Mouse (Mus musculus) lung, postnatal 0 days (tissue): ENCODE data around the gene Rundc3b.

Source experiments
- CTCF ChIP-seq: IDR thresholded peaks from 2 replicates; pipeline ENCODE4 v1.5.1; 2016; ENCODE audit warnings: antibody characterized with exemption, mild to moderate bottlenecking
- EP300 ChIP-seq: IDR thresholded peaks from 2 replicates; pipeline ENCODE4 v1.6.1; 2016; ENCODE audit warnings: antibody characterized with exemption, mild to moderate bottlenecking, control low read depth

- TF ChIP-seq CTCF (no peak), EP300 (no peak)
These were observed 26.0 kb upstream of the Rundc3b start for GRCm38 (mm10) chr5:8648774-8649173.
